Mouse (Mus musculus) erythroblast, embryonic 14.5 days (primary cell): Measurements from ENCODE around the gene Trnau1ap.
"Not testable (repeated sequence)": the region's sequence is repeated elsewhere in the genome, so short reads cannot be mapped to it uniquely, and the experiment has no call there.

Source experiments
- GATA1 ChIP-seq: IDR thresholded peaks from 2 replicates; pipeline ENCODE4 v1.6.1; 2012; ENCODE audit warnings: low read length, inconsistent platforms, mixed read lengths
- TAL1 ChIP-seq: IDR thresholded peaks from 3 replicates; pipeline ENCODE4 v1.6.1; 2012; ENCODE audit warnings: low read length, inconsistent platforms, mixed read lengths

GRCm38 (mm10) chr4:132288840-132289239, 40.5 kb downstream of the Trnau1ap start:
- TF ChIP-seq TAL1, GATA1: not testable (repeated sequence)
